Mouse (Mus musculus) hindbrain, embryonic 16.5 days (tissue): ENCODE data around the gene Ncan. TPM values are rescaled to one million over a fixed set of nuclear protein-coding genes. Genes with fewer than 3 reads are reported as not detected.

Experiments used
- ATAC-seq: fragments of 200-750 bp; cut with Nextera tagmentation; 2 replicates; pipeline ENCODE4 v1.8.0; 2017; ENCODE audit warnings: moderate TSS enrichment, moderate library complexity
- H3K27ac ChIP-seq: fragments of 300-500 bp; sonication (generic); 2 replicates; pipeline ENCODE4 v1.5.1; 2014; ENCODE audit warnings: low read depth, mild to moderate bottlenecking, control low read depth, low read length, moderate library complexity
- H3K27me3 ChIP-seq: fragments of 300-500 bp; sonication (generic); replicated peaks from 2 replicates; pipeline ENCODE4 v1.6.1; 2014; ENCODE audit warnings: low read length; ENCODE audit not compliant: control insufficient read depth, insufficient read depth
- H3K36me3 ChIP-seq: fragments of 300-500 bp; sonication (generic); 2 replicates; pipeline ENCODE4 v1.6.1; 2014; ENCODE audit warnings: mild to moderate bottlenecking, low read length, moderate library complexity, mixed read lengths; ENCODE audit not compliant: control insufficient read depth, insufficient read depth
- H3K4me1 ChIP-seq: fragments of 300-500 bp; sonication (generic); 2 replicates; pipeline ENCODE4 v1.6.1; 2014; ENCODE audit warnings: low read depth, low read length; ENCODE audit not compliant: control insufficient read depth, insufficient read depth
- H3K4me2 ChIP-seq: fragments of 300-500 bp; sonication (generic); 2 replicates; pipeline ENCODE4 v1.6.1; 2014; ENCODE audit warnings: mild to moderate bottlenecking, low read length, control low read depth, moderate library complexity
- H3K4me3 ChIP-seq: fragments of 300-500 bp; sonication (generic); 2 replicates; pipeline ENCODE4 v1.5.1; 2014; ENCODE audit warnings: mild to moderate bottlenecking, low read length, control low read depth, moderate library complexity
- H3K9ac ChIP-seq: fragments of 300-500 bp; sonication (generic); 2 replicates; pipeline ENCODE4 v1.6.1; 2014; ENCODE audit warnings: low read depth, mild to moderate bottlenecking, control low read depth, low read length, moderate library complexity
- H3K9me3 ChIP-seq: fragments of 300-500 bp; sonication (generic); 2 replicates; pipeline ENCODE4 v1.6.1; 2014; ENCODE audit warnings: mild to moderate bottlenecking, low read length, moderate library complexity; ENCODE audit not compliant: control insufficient read depth
- WGBS: fragments of 180-500 bp; shearing (Covaris S2); extraction: QIAGEN DNeasy Blood & Tissue Kit; methylation state at CpG from one replicate; pipeline ENCODE4 v1.1.7; 2014; 5-methylcytosine and 5-hydroxymethylcytosine counted together
- polyA plus RNA-seq: library from polyadenylated mRNA; unstranded; fragments of >200 nt; fragmentation: Nextera tagmentation; extraction: Ambion mirVana; gene quantifications from 2 replicates; pipeline ENCODE4 v1.2.1, GENCODE M21; 2015

Ncan gene
- polyA plus RNA-seq, 1 experiment from 2014 or later, result 178 TPM

- no peak overlapping the region for H3K9ac ChIP-seq
- 81% methylated on average over 8 of the region's 8 CpGs for WGBS
- no peak overlapping the region for H3K4me2 ChIP-seq
- H3K27ac ChIP-seq, result no peak overlapping the region
- peaks cover 2% of the 10 kb centered on the region; the same call in 1 of the 2 replicates for H3K9me3 ChIP-seq
- no peak overlapping the region for H3K4me3 ChIP-seq
- no peak for ATAC-seq
- H3K4me1 ChIP-seq, result no peaks in the 10 kb centered on the region
- H3K27me3 ChIP-seq, result no peaks in the 10 kb centered on the region
- peaks cover 68% of the 10 kb centered on the region for H3K36me3 ChIP-seq
These were observed 21.4 kb downstream of the Ncan start for GRCm38 (mm10) chr8:70099276-70099675.

- H3K36me3 ChIP-seq, result peaks cover 30% of the 10 kb centered on the region
- peaks cover 4% of the 10 kb centered on the region for H3K27me3 ChIP-seq
- no peak overlapping the region for H3K4me2 ChIP-seq
- no peak overlapping the region for H3K9ac ChIP-seq
- no peak for ATAC-seq
- H3K27ac ChIP-seq, result no peak overlapping the region
- peaks cover 18% of the 10 kb centered on the region for H3K4me1 ChIP-seq
- no peaks in the 10 kb centered on the region; the same call in 1 of the 2 replicates for H3K9me3 ChIP-seq
- 69% methylated on average over 8 of the region's 8 CpGs for WGBS
- H3K4me3 ChIP-seq, result no peak overlapping the region
These were observed 27.9 kb downstream of the Ncan start for GRCm38 (mm10) chr8:70092786-70093185.

DNA sequence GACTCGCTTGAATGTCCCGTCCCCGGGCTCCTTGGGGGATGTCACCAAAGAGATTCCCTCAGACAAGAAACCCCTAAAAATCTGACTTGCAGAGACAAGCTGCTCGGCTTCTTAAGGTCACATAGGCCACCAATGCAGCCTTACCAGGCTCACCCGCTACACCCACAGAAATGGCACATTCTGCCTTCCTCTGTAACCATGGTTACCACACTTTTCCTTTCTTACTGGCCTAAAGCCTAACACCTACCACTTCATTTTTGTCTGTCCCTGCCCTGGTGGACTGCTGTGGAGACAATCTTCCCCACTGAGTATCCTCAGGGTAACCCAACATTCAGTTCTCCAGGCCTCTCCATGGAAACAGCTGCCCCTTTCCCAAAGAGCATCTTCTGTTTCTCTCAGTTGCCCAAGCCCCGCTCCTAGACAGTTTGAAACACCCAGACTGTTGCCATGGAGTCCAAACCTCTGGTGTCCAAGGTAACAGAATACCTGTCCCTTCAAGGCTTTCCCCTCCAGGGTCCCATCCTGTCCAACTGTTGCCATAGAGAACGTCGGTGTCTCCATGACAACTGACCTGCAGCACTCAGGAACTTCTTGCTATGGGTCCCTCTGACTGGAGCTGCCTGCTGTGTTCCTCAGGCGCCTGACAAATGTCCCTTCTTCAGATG, 31.2 kb downstream of the Ncan start:
- peak; percentile 35 for ATAC-seq
- Histone ChIP-seq H3K9ac (no peak overlapping the region; the same call in 1 of the 2 replicates), H3K36me3 (no peaks in the 10 kb centered on the region), H3K9me3 (no peaks in the 10 kb centered on the region), H3K4me3 (no peak overlapping the region), H3K27me3 (peaks cover 31% of the 10 kb centered on the region), H3K4me1 (peaks cover 26% of the 10 kb centered on the region), H3K4me2 (no peak overlapping the region), H3K27ac (no peak overlapping the region)
- 29% methylated on average over 9 of the region's 9 CpGs for WGBS

DNA sequence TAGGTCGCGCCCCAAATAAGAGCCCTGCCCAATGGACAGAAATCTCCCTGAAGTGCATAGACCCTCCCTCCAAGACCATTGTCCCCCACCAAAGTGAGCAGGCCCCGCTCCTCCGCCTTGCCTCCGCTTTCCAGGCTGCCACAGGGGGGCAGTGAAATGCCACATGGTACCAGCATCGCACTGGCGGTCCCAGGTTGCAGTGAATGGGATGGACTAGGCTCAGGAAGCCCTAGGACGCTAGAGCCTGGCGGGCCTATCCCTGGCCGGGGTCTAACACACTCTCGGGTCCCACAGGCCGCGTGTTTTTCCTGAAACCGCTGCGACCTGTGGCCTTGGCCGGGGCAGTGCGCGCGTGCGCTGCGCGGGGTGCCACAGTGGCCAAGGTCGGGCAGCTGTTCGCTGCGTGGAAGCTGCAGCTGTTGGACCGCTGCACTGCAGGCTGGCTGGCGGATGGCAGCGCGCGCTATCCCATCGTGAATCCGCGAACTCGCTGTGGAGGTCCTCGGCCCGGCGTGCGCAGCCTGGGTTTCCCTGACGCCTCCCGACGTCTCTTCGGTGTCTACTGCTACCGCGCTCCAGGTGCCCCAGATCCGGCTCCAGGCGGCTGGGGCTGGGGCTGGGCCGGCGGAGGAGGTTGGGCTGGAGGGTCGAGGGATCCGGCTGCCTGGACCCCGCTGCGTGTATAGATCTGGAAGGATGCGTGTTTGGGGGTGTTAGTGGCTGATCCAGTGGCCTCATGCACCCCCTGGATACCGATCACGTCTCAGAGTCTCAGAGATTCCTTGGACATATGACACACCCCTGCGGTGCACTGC, 32.6 kb downstream of the Ncan start:
- ATAC-seq, result peak; percentile 74

GRCm38 (mm10) chr8:70087237-70087636, 33.4 kb downstream of the Ncan start:
- Histone ChIP-seq H3K9ac (no peak overlapping the region), H3K9me3 (no peaks in the 10 kb centered on the region), H3K27ac (no peak overlapping the region), H3K4me3 (no peak overlapping the region), H3K36me3 (no peaks in the 10 kb centered on the region), H3K27me3 (peaks cover 48% of the 10 kb centered on the region), H3K4me1 (peaks cover 41% of the 10 kb centered on the region), H3K4me2 (no peak overlapping the region)
- 3% methylated on average over 7 of the region's 7 CpGs for whole genome bisulfite sequencing
- no peak for ATAC-seq

More for the DNA sequence above, 32.6 kb downstream of the Ncan start:
- H3K27ac ChIP-seq, result no peak overlapping the region
- no peaks in the 10 kb centered on the region for H3K9me3 ChIP-seq
- peaks cover 40% of the 10 kb centered on the region for H3K4me1 ChIP-seq
- WGBS, result 5% methylated on average over 55 of the region's 56 CpGs
- H3K27me3 ChIP-seq, result peaks cover 42% of the 10 kb centered on the region
- H3K36me3 ChIP-seq, result no peaks in the 10 kb centered on the region
- H3K9ac ChIP-seq, result peak overlapping the region; percentile 67
- peak overlapping the region; percentile 90 for H3K4me2 ChIP-seq
- peak overlapping the region; percentile 46 for H3K4me3 ChIP-seq

- Histone ChIP-seq H3K36me3 (no peaks in the 10 kb centered on the region), H3K4me3 (no peak overlapping the region), H3K4me1 (peaks cover 41% of the 10 kb centered on the region), H3K9me3 (no peaks in the 10 kb centered on the region), H3K4me2 (no peak overlapping the region), H3K27me3 (peaks cover 52% of the 10 kb centered on the region), H3K9ac (no peak overlapping the region), H3K27ac (no peak overlapping the region)
- 36% methylated on average over 1 of the region's 1 CpGs for WGBS
- ATAC-seq, result no peak
These were observed 34.5 kb downstream of the Ncan start for GRCm38 (mm10) chr8:70086151-70086550.

DNA sequence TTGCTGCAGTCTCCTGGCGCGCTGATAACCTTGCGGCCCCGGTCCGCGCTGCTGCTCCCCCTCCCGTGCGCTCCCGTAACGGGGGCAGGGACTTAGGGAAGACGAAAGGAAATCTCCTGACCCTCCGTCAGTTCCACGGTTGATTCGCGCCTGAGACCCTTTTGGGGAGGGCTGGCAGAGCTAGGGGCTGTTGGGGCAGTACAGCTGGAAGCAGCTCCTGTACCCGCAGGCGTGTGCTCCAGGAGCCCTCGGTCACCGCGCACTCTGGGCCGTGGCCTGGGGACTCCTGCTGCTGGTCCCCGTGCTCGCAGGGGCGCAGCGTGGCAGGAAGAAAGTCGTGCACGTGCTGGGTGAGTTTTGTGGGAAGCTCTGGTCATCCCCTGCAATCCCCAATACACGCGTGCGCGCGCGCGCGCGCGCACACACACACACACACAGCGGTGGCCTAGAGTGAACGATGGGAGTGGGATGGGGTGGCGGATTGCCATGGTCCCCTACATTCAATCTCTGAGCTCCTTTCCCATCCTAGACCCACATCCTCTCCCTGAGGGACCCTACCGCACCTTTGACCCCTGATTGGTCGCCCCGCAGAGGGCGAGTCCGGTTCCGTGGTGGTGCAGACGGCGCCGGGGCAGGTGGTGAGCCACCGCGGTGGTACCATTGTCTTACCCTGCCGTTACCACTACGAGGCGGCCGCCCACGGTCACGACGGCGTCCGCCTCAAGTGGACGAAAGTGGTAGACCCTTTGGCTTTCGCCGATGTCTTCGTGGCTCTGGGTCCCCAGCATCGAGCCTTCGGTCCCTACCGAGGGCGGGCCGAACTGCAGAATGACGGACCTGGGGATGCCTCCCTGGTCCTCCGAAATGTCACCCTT, 36.2 kb downstream of the Ncan start:
- H3K4me1 ChIP-seq, result peaks cover 36% of the 10 kb centered on the region
- WGBS, result 2% methylated on average over 68 of the region's 71 CpGs
- peak; percentile 22 for ATAC-seq
- H3K4me2 ChIP-seq, result peak overlapping the region; percentile 90
- peak overlapping the region; percentile 39 for H3K9ac ChIP-seq
- no peaks in the 10 kb centered on the region for H3K36me3 ChIP-seq
- peaks cover 52% of the 10 kb centered on the region for H3K27me3 ChIP-seq
- no peaks in the 10 kb centered on the region for H3K9me3 ChIP-seq
- peak overlapping the region; percentile 39 for H3K4me3 ChIP-seq
- H3K27ac ChIP-seq, result no peak overlapping the region

- H3K4me1 ChIP-seq, result peaks cover 28% of the 10 kb centered on the region
- H3K4me3 ChIP-seq, result peak within 1 kb of the TSS; percentile 39
- no peaks in the 10 kb centered on the region for H3K9me3 ChIP-seq
- peak within 1 kb of the TSS; percentile 90 for H3K4me2 ChIP-seq
- H3K27ac ChIP-seq, result no peak within 1 kb of the TSS
- no peak for ATAC-seq
- H3K9ac ChIP-seq, result peak within 1 kb of the TSS; percentile 39
- H3K36me3 ChIP-seq, result no peaks in the 10 kb centered on the region
- under 1% methylated on average over 26 of the region's 26 CpGs for WGBS
- H3K27me3 ChIP-seq, result peaks cover 50% of the 10 kb centered on the region
These were observed 37.4 kb downstream of the Ncan start, which contains the start of gene Hapln4 for GRCm38 (mm10) chr8:70083285-70083684. Gene Hapln4, plus strand, starts transcription at chr8:70083457.
